Mouse (Mus musculus) adrenal gland, adult (tissue): ENCODE data around the gene Prkn.

ENCODE experiments used
- DNase-seq, 2 experiments: peaks; one replicate each; pipeline ENCODE4 v3.0.0; 2022 to 2023; ENCODE audit warnings: low spot score in 1 of 2; ENCODE audit not compliant: inconsistent age in 2 of 2

The Prkn gene

GRCm38 (mm10) chr17:11261679-11262078 is 421.5 kb downstream of the Prkn start:
- no peak for DNase-seq

- DNase-seq = no peak
Measured at GRCm38 (mm10) chr17:11267951-11268350, 427.8 kb downstream of the Prkn start.

- no peak for DNase-seq
Measured at GRCm38 (mm10) chr17:11270179-11270578, 430.0 kb downstream of the Prkn start.

- peak in 1 of 2 experiments; percentile 41 for DNase-seq
Measured at GRCm38 (mm10) chr17:11271876-11272275, 431.7 kb downstream of the Prkn start.

GRCm38 (mm10) chr17:11284246-11284645 is 444.1 kb downstream of the Prkn start:
- DNase-seq = no peak

GRCm38 (mm10) chr17:11290183-11290582 is 450.0 kb downstream of the Prkn start:
- DNase-seq = no peak

GRCm38 (mm10) chr17:11303116-11303515 is 462.9 kb downstream of the Prkn start:
- peak; percentile 66 to 79 for DNase-seq

GRCm38 (mm10) chr17:11309843-11310242 is 469.7 kb downstream of the Prkn start:
- no peak for DNase-seq

GRCm38 (mm10) chr17:11314163-11314562 is 474.0 kb downstream of the Prkn start:
- no peak for DNase-seq

GRCm38 (mm10) chr17:11315675-11316074 is 475.5 kb downstream of the Prkn start:
- no peak for DNase-seq

- DNase-seq = no peak
Measured at GRCm38 (mm10) chr17:11318946-11319345, 478.8 kb downstream of the Prkn start.

- no peak for DNase-seq
Measured at GRCm38 (mm10) chr17:11319666-11320360, 479.6 kb downstream of the Prkn start.

- DNase-seq = no peak
Measured at GRCm38 (mm10) chr17:11332081-11332480, 491.9 kb downstream of the Prkn start.

- no peak for DNase-seq
Measured at GRCm38 (mm10) chr17:11333741-11334140, 493.6 kb downstream of the Prkn start.

GRCm38 (mm10) chr17:11336156-11336555 is 496.0 kb downstream of the Prkn start:
- no peak for DNase-seq

- DNase-seq = no peak
Measured at GRCm38 (mm10) chr17:11340368-11340767, 500.2 kb downstream of the Prkn start.

GRCm38 (mm10) chr17:11346310-11346709 is 506.1 kb downstream of the Prkn start:
- no peak for DNase-seq

GRCm38 (mm10) chr17:11352778-11353552 is 512.8 kb downstream of the Prkn start:
- peak; percentile 20 to 55 for DNase-seq

GRCm38 (mm10) chr17:11353553-11353945 is 513.4 kb downstream of the Prkn start:
- no peak for DNase-seq

- DNase-seq = no peak
Measured at GRCm38 (mm10) chr17:11354348-11354747, 514.2 kb downstream of the Prkn start.

GRCm38 (mm10) chr17:11375461-11375860 is 535.3 kb downstream of the Prkn start:
- DNase-seq = no peak

GRCm38 (mm10) chr17:11383364-11383962 is 543.3 kb downstream of the Prkn start:
- no peak for DNase-seq
